Mouse (Mus musculus) hindbrain, embryonic 14.5 days (tissue): Measurements from ENCODE around the gene Kcnn4. TPM values are rescaled to one million over a fixed set of nuclear protein-coding genes. Genes with fewer than 3 reads are reported as not detected.

Source experiments
- ATAC-seq: fragments of 200-750 bp; cut with Nextera tagmentation; 2 replicates; pipeline ENCODE4 v1.8.0; 2017; ENCODE audit warnings: moderate number of reproducible peaks, mild to moderate bottlenecking, moderate TSS enrichment, moderate library complexity; ENCODE audit not compliant: low FRiP score
- DNase-seq: peaks from one replicate; pipeline ENCODE4 v3.0.0-alpha.2; 2015; ENCODE audit warnings: low spot score
- H3K27ac ChIP-seq: fragments of 300-500 bp; sonication (generic); 2 replicates; pipeline ENCODE4 v1.5.1; 2014; ENCODE audit warnings: mild to moderate bottlenecking, moderate library complexity
- H3K27me3 ChIP-seq: fragments of 300-500 bp; sonication (generic); 2 replicates; pipeline ENCODE4 v1.6.1; 2014; ENCODE audit warnings: mild to moderate bottlenecking, low read length, mixed read lengths; ENCODE audit not compliant: control insufficient read depth, insufficient read depth
- H3K36me3 ChIP-seq: fragments of 300-500 bp; sonication (generic); replicated peaks from 2 replicates; pipeline ENCODE4 v1.6.1; 2014; ENCODE audit not compliant: control insufficient read depth, insufficient read depth
- H3K4me1 ChIP-seq: fragments of 300-500 bp; sonication (generic); replicated peaks from 2 replicates; pipeline ENCODE4 v1.6.1; 2014; ENCODE audit warnings: antibody characterized with exemption, low read length, mixed read lengths; ENCODE audit not compliant: control insufficient read depth, insufficient read depth
- H3K4me2 ChIP-seq: fragments of 300-500 bp; sonication (generic); replicated peaks from 2 replicates; pipeline ENCODE4 v1.6.1; 2014; ENCODE audit warnings: mild to moderate bottlenecking, moderate library complexity
- H3K4me3 ChIP-seq: fragments of 300-500 bp; sonication (generic); replicated peaks from 2 replicates; pipeline ENCODE4 v1.5.1; 2014; ENCODE audit warnings: mild to moderate bottlenecking, low read length
- H3K9ac ChIP-seq: fragments of 300-500 bp; sonication (generic); 2 replicates; pipeline ENCODE4 v1.6.1; 2014
- H3K9me3 ChIP-seq: fragments of 300-500 bp; sonication (generic); 2 replicates; pipeline ENCODE4 v1.6.1; 2016; ENCODE audit warnings: low read length; ENCODE audit not compliant: control insufficient read depth
- WGBS: fragments of 180-500 bp; shearing (Covaris S2); extraction: QIAGEN DNeasy Blood & Tissue Kit; methylation state at CpG from one replicate; pipeline ENCODE4 v1.1.7; 2014; 5-methylcytosine and 5-hydroxymethylcytosine counted together
- polyA plus RNA-seq: library from polyadenylated mRNA; unstranded; fragments of >200 nt; fragmentation: Nextera tagmentation; extraction: Ambion mirVana; gene quantifications from 2 replicates; pipeline ENCODE4 v1.2.1, GENCODE M21; 2014

Gene Kcnn4
- 1.7 and 2.8 TPM in 2 replicates for polyA plus RNA-seq

DNA sequence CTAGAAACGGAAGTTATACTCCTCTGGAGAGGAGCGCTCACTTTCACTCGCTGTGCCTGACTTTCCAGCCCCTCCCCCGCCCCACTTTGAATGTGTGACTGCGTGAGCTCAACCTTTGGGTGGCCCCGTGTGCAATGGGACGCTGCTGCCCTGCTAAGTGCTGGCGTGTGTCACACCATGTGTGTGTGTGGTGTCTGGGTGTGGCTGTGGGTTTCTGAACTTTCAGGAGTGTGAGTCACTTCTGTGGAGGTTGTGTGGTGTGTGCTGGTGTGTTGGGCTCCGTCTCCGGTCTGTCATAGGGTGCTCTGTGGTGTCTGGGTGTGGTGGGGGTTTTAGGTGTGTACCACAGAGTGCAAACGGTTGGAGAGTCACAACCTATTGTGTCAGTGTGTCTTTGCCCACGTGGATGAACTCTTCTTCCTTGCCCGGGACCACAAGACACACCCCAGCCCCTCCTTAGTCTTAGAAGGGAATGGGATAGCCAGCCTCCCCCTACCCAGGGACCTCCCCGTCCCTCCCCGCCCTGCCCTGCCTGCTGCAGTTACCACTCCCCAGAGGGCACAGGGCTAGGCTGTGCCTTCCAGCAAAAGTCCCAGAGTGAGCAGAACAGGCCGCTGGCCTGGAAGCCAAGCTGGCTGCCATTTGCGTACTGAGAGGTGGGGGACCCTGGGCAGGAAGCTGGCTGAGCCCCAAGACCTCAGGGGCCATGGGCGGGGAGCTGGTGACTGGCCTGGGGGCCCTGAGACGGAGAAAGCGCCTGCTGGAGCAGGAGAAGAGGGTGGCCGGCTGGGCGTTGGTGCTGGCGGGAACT lies at the start of gene Kcnn4:
TSS of gene Kcnn4 (plus strand) at position 533 of the 811 bp plus-strand sequence.
- ATAC-seq = 0 out of 2 replicates have a peak, but pooled peaks have one; percentile 31
- Histone ChIP-seq H3K27me3 (no peaks in the 10 kb centered on the region), H3K4me3 (no peak within 1 kb of the TSS), H3K9ac (no peak within 1 kb of the TSS), H3K9me3 (no peaks in the 10 kb centered on the region), H3K27ac (no peak within 1 kb of the TSS), H3K4me1 (0 out of 2 replicates have a peak, but pooled peaks cover 4% of the 10 kb centered on the region), H3K36me3 (no peaks in the 10 kb centered on the region), H3K4me2 (no peak within 1 kb of the TSS; the same call in 1 of the 2 replicates)
- no peak for DNase-seq
- WGBS = 51% methylated on average over 22 of the region's 23 CpGs

DNA sequence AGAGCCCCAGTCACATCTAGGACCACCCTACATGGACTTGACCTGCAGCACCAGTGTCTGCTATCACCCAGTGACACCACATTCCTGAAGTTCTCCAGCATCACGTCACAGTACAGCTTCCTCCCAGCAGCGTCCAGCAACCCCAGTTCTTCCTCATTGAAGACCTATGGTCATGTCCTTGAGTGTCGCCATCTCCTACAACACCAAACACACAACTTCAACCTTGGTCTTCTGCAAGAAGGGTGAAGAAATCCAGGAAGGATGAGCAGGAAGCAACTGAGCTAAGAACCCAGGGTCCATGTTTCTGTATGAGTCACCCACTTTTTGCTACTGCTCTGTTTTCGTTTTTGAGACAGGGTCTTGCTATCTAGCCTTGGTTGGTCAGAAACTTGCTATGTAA lies 47.5 kb upstream of the Kcnn4 start:
- WGBS = 74% methylated on average over 4 of the region's 4 CpGs
- ATAC-seq = no peak

DNA sequence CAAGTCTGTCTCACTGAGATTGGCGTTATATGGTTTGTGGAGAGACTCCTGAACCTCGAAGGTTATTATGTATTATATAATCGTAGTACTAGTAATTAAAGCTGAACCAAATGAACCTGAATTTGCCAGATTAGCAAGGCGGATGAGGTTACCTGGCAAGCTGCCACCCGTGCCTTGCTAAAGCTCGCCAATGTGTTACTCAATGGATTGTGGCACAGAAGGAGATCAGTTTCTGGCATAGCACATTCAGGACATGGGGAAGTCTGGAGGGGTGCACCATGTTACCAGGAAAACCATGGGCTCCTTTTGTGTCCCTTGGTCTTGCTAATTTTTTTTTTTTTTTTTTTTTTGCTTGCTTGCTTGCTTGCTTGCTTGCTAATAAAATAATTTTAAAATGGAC lies 44.9 kb upstream of the Kcnn4 start:
- Histone ChIP-seq H3K27ac (no peak overlapping the region), H3K27me3 (no peaks in the 10 kb centered on the region), H3K9ac (peak overlapping the region; percentile 48; the same call in 1 of the 2 replicates), H3K4me1 (peaks cover 6% of the 10 kb centered on the region; the same call in 1 of the 2 replicates), H3K9me3 (0 out of 2 replicates have a peak, but pooled peaks cover 9% of the 10 kb centered on the region), H3K4me3 (peak overlapping the region; percentile 19; the same call in 1 of the 2 replicates), H3K36me3 (no peaks in the 10 kb centered on the region), H3K4me2 (peak overlapping the region; percentile 53)
- no peak for DNase-seq
- ATAC-seq = no peak
- 73% methylated on average over 6 of the region's 6 CpGs for WGBS

More for the DNA sequence above, 47.5 kb upstream of the Kcnn4 start:
- peaks cover 6% of the 10 kb centered on the region; the same call in 1 of the 2 replicates for H3K4me1 ChIP-seq
- DNase-seq = no peak
- no peak overlapping the region for H3K4me2 ChIP-seq
- no peak overlapping the region for H3K27ac ChIP-seq
- H3K9me3 ChIP-seq = 0 out of 2 replicates have a peak, but pooled peaks cover 9% of the 10 kb centered on the region
- H3K4me3 ChIP-seq = no peak overlapping the region
- H3K27me3 ChIP-seq = no peaks in the 10 kb centered on the region
- H3K36me3 ChIP-seq = no peaks in the 10 kb centered on the region
- no peak overlapping the region for H3K9ac ChIP-seq

GRCm38 (mm10) chr7:24325675-24326128 lies 44.4 kb upstream of the Kcnn4 start:
- WGBS = 4% methylated on average over 13 of the region's 13 CpGs
- H3K27ac ChIP-seq = no peak overlapping the region
- peak; percentile 62; the same call in 1 of the 2 replicates for ATAC-seq
- peak overlapping the region; percentile 19 for H3K4me3 ChIP-seq
- H3K36me3 ChIP-seq = no peaks in the 10 kb centered on the region
- H3K27me3 ChIP-seq = no peaks in the 10 kb centered on the region
- H3K4me2 ChIP-seq = peak overlapping the region; percentile 53
- peak overlapping the region; percentile 48; the same call in 1 of the 2 replicates for H3K9ac ChIP-seq
- 0 out of 2 replicates have a peak, but pooled peaks cover 9% of the 10 kb centered on the region for H3K9me3 ChIP-seq
- peaks cover 6% of the 10 kb centered on the region; the same call in 1 of the 2 replicates for H3K4me1 ChIP-seq
- DNase-seq = no peak

DNA sequence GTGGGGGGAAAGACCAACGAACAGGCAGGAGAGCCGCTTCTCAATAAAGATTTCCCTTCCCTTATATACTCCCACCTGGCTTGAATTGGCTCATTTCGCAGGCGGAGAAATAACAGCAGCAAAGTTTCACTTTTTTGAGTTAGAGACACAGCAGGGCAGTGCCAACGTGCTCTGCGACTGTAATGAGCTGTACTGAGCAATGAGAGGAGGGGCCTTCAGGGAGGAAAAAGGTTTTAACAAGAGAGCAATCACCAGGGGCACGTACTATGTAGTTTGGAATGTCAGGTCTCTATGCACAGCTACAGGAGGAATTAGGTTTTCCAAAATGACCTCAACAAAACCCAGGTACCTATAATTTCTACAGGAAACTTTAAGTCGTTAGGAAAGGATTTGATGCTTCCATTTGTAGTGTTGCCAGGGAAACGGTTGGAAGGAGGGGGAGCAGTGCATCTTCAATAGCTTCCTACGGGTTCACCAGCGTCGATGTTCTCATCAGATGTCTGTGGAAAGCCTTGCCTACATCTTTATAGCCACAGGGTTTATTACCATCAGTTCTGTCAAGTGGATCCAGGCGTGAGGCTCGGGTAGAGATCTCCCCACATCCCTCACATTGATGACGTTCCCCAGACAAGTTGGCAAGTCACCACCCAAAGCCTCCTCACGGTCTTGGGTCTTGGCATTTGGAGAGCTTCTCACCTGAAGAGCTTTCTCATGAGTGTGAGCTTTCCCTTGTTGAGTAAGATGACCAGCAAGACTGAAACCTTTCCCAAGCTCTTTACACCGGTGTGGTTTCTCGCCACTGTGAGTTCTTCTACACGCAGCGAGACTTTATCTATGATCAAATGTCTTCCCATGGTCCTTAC lies 43.6 kb upstream of the Kcnn4 start:
- H3K4me1 ChIP-seq = peaks cover 6% of the 10 kb centered on the region; the same call in 1 of the 2 replicates
- DNase-seq = no peak
- no peaks in the 10 kb centered on the region for H3K36me3 ChIP-seq
- peak overlapping the region; percentile 53 for H3K4me2 ChIP-seq
- H3K9me3 ChIP-seq = 0 out of 2 replicates have a peak, but pooled peaks cover 9% of the 10 kb centered on the region
- no peaks in the 10 kb centered on the region for H3K27me3 ChIP-seq
- no peak overlapping the region for H3K27ac ChIP-seq
- WGBS = 41% methylated on average over 20 of the region's 20 CpGs
- peak overlapping the region; percentile 19 for H3K4me3 ChIP-seq
- peak; percentile 62; the same call in 1 of the 2 replicates for ATAC-seq
- H3K9ac ChIP-seq = peak overlapping the region; percentile 48; the same call in 1 of the 2 replicates

GRCm38 (mm10) chr7:24327281-24327975 lies 42.6 kb upstream of the Kcnn4 start:
- Histone ChIP-seq H3K36me3 (no peaks in the 10 kb centered on the region), H3K4me2 (no peak overlapping the region), H3K9me3 (0 out of 2 replicates have a peak, but pooled peaks cover 9% of the 10 kb centered on the region), H3K4me3 (no peak overlapping the region), H3K9ac (no peak overlapping the region), H3K4me1 (peaks cover 6% of the 10 kb centered on the region; the same call in 1 of the 2 replicates), H3K27ac (no peak overlapping the region), H3K27me3 (no peaks in the 10 kb centered on the region)
- no peak for ATAC-seq
- 91% methylated on average over 14 of the region's 14 CpGs for WGBS
- DNase-seq = no peak

- no peaks in the 10 kb centered on the region for H3K36me3 ChIP-seq
- WGBS = 50% methylated on average over 49 of the region's 49 CpGs
- ATAC-seq = no peak
- H3K27me3 ChIP-seq = peaks cover 21% of the 10 kb centered on the region
- H3K27ac ChIP-seq = no peak within 1 kb of the TSS
- peak within 1 kb of the TSS; percentile 7; the same call in 1 of the 2 replicates for H3K4me2 ChIP-seq
- no peaks in the 10 kb centered on the region for H3K4me1 ChIP-seq
- no peaks in the 10 kb centered on the region for H3K9me3 ChIP-seq
- no peak within 1 kb of the TSS for H3K4me3 ChIP-seq
- no peak for DNase-seq
- no peak within 1 kb of the TSS for H3K9ac ChIP-seq
Observed at GRCm38 (mm10) chr7:24333304-24333986, 36.6 kb upstream of the Kcnn4 start, which contains the start of gene Tescl. TSS of gene Tescl (minus strand) at chr7:24333936.

DNA sequence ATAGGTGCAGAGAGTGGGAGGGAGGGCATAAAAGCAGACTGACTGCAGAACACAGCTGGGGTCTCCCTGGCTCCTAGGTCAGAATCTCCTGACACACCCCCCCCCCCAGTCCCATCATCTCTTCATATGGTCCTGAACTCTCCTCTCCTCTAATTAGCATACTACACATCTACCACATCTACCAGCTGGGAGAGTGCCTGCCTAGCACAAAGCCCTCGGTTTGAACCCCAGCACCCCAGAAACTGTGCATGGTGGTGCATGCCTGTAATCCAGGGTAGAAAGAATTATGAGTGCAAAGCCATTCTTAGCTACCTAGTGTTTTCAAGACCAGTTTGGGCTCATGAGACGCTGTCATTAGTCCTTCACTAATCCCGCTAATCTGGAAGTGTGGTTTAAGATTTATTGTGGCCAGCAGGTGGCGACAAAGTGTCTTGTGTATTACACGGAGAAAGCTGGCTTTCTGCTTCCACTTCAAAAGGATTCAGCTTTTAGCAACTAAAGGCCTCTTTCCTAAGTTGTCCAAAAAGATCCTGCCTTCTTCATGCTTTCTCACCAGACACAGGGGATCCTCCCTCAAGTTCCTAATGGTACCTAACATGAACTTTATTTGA lies 34.3 kb upstream of the Kcnn4 start:
- Histone ChIP-seq H3K4me3 (no peak overlapping the region), H3K9me3 (no peaks in the 10 kb centered on the region), H3K36me3 (no peaks in the 10 kb centered on the region), H3K27me3 (peaks cover 21% of the 10 kb centered on the region), H3K27ac (no peak overlapping the region), H3K4me2 (no peak overlapping the region), H3K4me1 (no peaks in the 10 kb centered on the region), H3K9ac (no peak overlapping the region)
- ATAC-seq (no peak), DNase-seq (peak; percentile 87)
- 13% methylated on average over 5 of the region's 5 CpGs for WGBS
